Mouse (Mus musculus): Measurements from ENCODE around the gene Ern2.

GRCm38 (mm10) chr7:122167203-122167602, 18.8 kb downstream of the Ern2 start:
- no peak for TF ChIP-seq CTCF (IDR thresholded peaks at IDR 0.05 in 2 of 3, conservative IDR thresholded peaks at IDR 0.05 in 1 of 3; ENCODE audit: control insufficient read depth in 1 of 3, insufficient read depth in 1 of 3, low read depth in 2 of 3, low read length in 3 of 3, poor library complexity in 1 of 3, severe bottlenecking in 1 of 3)
- TF ChIP-seq EP300 (IDR thresholded peaks at IDR 0.05; ENCODE audit: low read depth in 1 of 2, low read length in 2 of 2), result no peak
- TF ChIP-seq TCF12 (IDR thresholded peaks at IDR 0.05; ENCODE audit: low read depth, low read length), result no peak
- no peak for TF ChIP-seq ETS1 (IDR thresholded peaks at IDR 0.05; ENCODE audit: low read depth, low read length)
- no peak; a peak in 1 of 4 replicates for TF ChIP-seq POLR2A (IDR thresholded peaks at IDR 0.05; ENCODE audit: control insufficient read depth in 1 of 2, insufficient read depth in 1 of 2, low read depth in 1 of 2, low read length in 2 of 2, poor library complexity in 1 of 2)
- no peak for TF ChIP-seq POLR2AphosphoS2 (IDR thresholded peaks at IDR 0.05; ENCODE audit: low read length)
- TF ChIP-seq MAFK (IDR thresholded peaks at IDR 0.05; ENCODE audit: borderline replicate concordance, low read depth, low read length), result no peak
- TF ChIP-seq ZKSCAN1 (IDR thresholded peaks at IDR 0.05; ENCODE audit: low read depth, low read length), result no peak
